Mouse (Mus musculus) myocyte (in vitro differentiated cells): Measurements from ENCODE around the gene Gfy.

Experiments used
- CEBPB ChIP-seq: IDR thresholded peaks from 2 replicates; pipeline ENCODE4 v1.6.1; 2011; ENCODE audit warnings: mild to moderate bottlenecking, moderate library complexity; ENCODE audit not compliant: poor library complexity, insufficient read depth, severe bottlenecking
- E2F4 ChIP-seq: IDR thresholded peaks from one replicate; pipeline ENCODE4 v1.6.1; 2011; ENCODE audit warnings: mild to moderate bottlenecking, control low read depth, moderate library complexity; ENCODE audit not compliant: insufficient read depth
- MAX ChIP-seq: IDR thresholded peaks from one replicate; pipeline ENCODE4 v1.6.1; 2011; ENCODE audit warnings: low read depth, mild to moderate bottlenecking, control low read depth
- MYOD1 ChIP-seq, 3 experiments: IDR thresholded peaks; one replicate each; pipeline ENCODE4 v1.6.1; 2011; ENCODE audit warnings: control low read depth in 2 of 3, low read depth in 2 of 3, mild to moderate bottlenecking in 2 of 3, moderate library complexity in 1 of 3; ENCODE audit not compliant: insufficient read length in 2 of 3, control insufficient read depth in 1 of 3
- MYOG ChIP-seq, 3 experiments: IDR thresholded peaks; one replicate each; pipeline ENCODE4 v1.6.1; 2011; ENCODE audit warnings: control low read depth in 2 of 3, low read depth in 2 of 3, mild to moderate bottlenecking in 2 of 3; ENCODE audit not compliant: insufficient read length in 2 of 3, control insufficient read depth in 1 of 3, insufficient read depth in 1 of 3
- POLR2A ChIP-seq: IDR thresholded peaks from one replicate; pipeline ENCODE4 v1.6.1; 2011; ENCODE audit warnings: low read depth, mild to moderate bottlenecking, control low read depth, moderate library complexity; ENCODE audit not compliant: insufficient read length
- POLR2AphosphoS2 ChIP-seq: IDR thresholded peaks from one replicate; pipeline ENCODE4 v1.6.1; 2011; ENCODE audit warnings: low read depth, control low read depth; ENCODE audit not compliant: insufficient read length
- SRF ChIP-seq: IDR thresholded peaks from one replicate; pipeline ENCODE4 v1.6.1; 2011; ENCODE audit warnings: low read depth; ENCODE audit not compliant: control insufficient read depth, insufficient read length
- TCF12 ChIP-seq: IDR thresholded peaks from one replicate; pipeline ENCODE4 v1.6.1; 2011; ENCODE audit warnings: mild to moderate bottlenecking, control low read depth; ENCODE audit not compliant: poor library complexity, insufficient read depth, severe bottlenecking
- TCF3 ChIP-seq: IDR thresholded peaks from one replicate; pipeline ENCODE4 v1.6.1; 2011; ENCODE audit warnings: low read depth, control low read depth; ENCODE audit not compliant: insufficient read length
- USF1 ChIP-seq: IDR thresholded peaks from one replicate; pipeline ENCODE4 v1.6.1; 2011; ENCODE audit warnings: low read depth, mild to moderate bottlenecking, control low read depth, moderate library complexity

GRCm38 (mm10) chr7:45208260-45208659 lies 28.9 kb upstream of the Gfy start:
- TF ChIP-seq TCF12, result no peak
- no peak for TF ChIP-seq TCF3
- TF ChIP-seq POLR2A, result no peak
- TF ChIP-seq USF1, result no peak
- no peak for TF ChIP-seq SRF
- no peak for TF ChIP-seq POLR2AphosphoS2
- TF ChIP-seq CEBPB, result no peak
- no peak for TF ChIP-seq MAX
- no peak for TF ChIP-seq MYOD1 (IDR thresholded peaks at IDR 0.05; ENCODE audit: control insufficient read depth in 1 of 3, insufficient read length in 2 of 3, low read depth in 2 of 3)
- TF ChIP-seq MYOG (IDR thresholded peaks at IDR 0.05; ENCODE audit: control insufficient read depth in 1 of 3, insufficient read depth in 1 of 3, insufficient read length in 2 of 3, low read depth in 2 of 3), result no peak
- TF ChIP-seq E2F4, result no peak
